Mouse (Mus musculus) heart, adult 2 months (tissue): ENCODE measurements around the gene Smarcd3. TPM values are rescaled to one million over a fixed set of nuclear protein-coding genes. Genes with fewer than 3 reads are reported as not detected.
A peak's percentile ranks its signal among the peaks of the same experiment; 100 is the strongest.

Experiments
- DNase-seq, 2 experiments: peaks; one replicate each; pipeline ENCODE4 v3.0.0; 2021
- H3K27ac ChIP-seq: fragments of 200-600 bp; 2 replicates; pipeline ENCODE4 v1.8.1; 2022
- H3K27me3 ChIP-seq: fragments of 200-500 bp; 2 replicates; pipeline ENCODE4 v1.6.1; 2012; ENCODE audit warnings: mild to moderate bottlenecking, low read length, inconsistent platforms, mixed read lengths; ENCODE audit not compliant: control insufficient read depth, insufficient read depth
- H3K36me3 ChIP-seq: fragments of 200-500 bp; 2 replicates; pipeline ENCODE4 v1.6.1; 2012; ENCODE audit warnings: low read length, inconsistent platforms; ENCODE audit not compliant: control insufficient read depth, insufficient read depth
- H3K4me1 ChIP-seq: fragments of 200-500 bp; 2 replicates; pipeline ENCODE4 v1.6.1; 2011; ENCODE audit warnings: low read length; ENCODE audit not compliant: control insufficient read depth, insufficient read depth
- H3K4me3 ChIP-seq: fragments of 200-600 bp; 2 replicates; pipeline ENCODE4 v1.8.1; 2022
- H3K79me2 ChIP-seq: fragments of 200-500 bp; replicated peaks from 2 replicates; pipeline ENCODE4 v1.6.1; 2012; ENCODE audit warnings: mild to moderate bottlenecking, inconsistent platforms, low read length, moderate library complexity, mixed read lengths; ENCODE audit not compliant: control insufficient read depth, insufficient read depth
- H3K9ac ChIP-seq: fragments of 200-500 bp; 2 replicates; pipeline ENCODE4 v1.6.1; 2012; ENCODE audit warnings: low read depth, mild to moderate bottlenecking, control low read depth, inconsistent platforms, low read length, mixed read lengths
- CTCF ChIP-seq: fragments of 200-600 bp; IDR thresholded peaks from 2 replicates; pipeline ENCODE4 v1.8.1; 2022; ENCODE audit warnings: antibody characterized with exemption, mild to moderate bottlenecking, moderate library complexity
- EP300 ChIP-seq: fragments of 200-500 bp; IDR thresholded peaks from 2 replicates; pipeline ENCODE4 v1.6.1; 2011; ENCODE audit warnings: low read depth, low read length, control low read depth; ENCODE audit not compliant: insufficient read depth
- POLR2A ChIP-seq: fragments of 200-500 bp; IDR thresholded peaks from 2 replicates; pipeline ENCODE4 v1.6.1; 2011; ENCODE audit warnings: mild to moderate bottlenecking, low read depth, low read length, control low read depth; ENCODE audit not compliant: insufficient read depth
- WGBS: fragments of 180-500 bp; shearing (Covaris S2); methylation state at CpG from one replicate; pipeline ENCODE4 v1.1.7; 2018; 5-methylcytosine and 5-hydroxymethylcytosine counted together
- intact Hi-C: fragments of 180-260 bp; cut with DNase I; formaldehyde crosslinking; loops from one replicate; pipeline ENCODE4 v1.15.1; 2025
- polyA plus RNA-seq: library from polyadenylated mRNA; depleted of rRNA; stranded (reverse); fragments of >200 nt; gene quantifications from 2 replicates; pipeline ENCODE4 v1.2.3, GENCODE M21; 2012
- total RNA-seq, 2 experiments: library from RNA; stranded (reverse); gene quantifications; 2 replicates each; pipeline ENCODE4 v1.2.3; 2021

Smarcd3 gene
- total and polyA plus RNA-seq, 3 experiments = 58.7 to 61.8 (median 60.2) TPM

GRCm38 (mm10) chr5:24638131-24638530 lies 13.9 kb upstream of the Smarcd3 start:
- H3K79me2 ChIP-seq = no peaks in the 10 kb centered on the region
- H3K9ac ChIP-seq = no peak overlapping the region
- H3K36me3 ChIP-seq = no peaks in the 10 kb centered on the region
- no peak for DNase-seq
- no peaks in the 10 kb centered on the region for H3K4me1 ChIP-seq
- no peak overlapping the region for H3K27ac ChIP-seq
- TF ChIP-seq EP300 (no peak), POLR2A (no peak), CTCF (no peak)
- no peak overlapping the region for H3K4me3 ChIP-seq
- intact Hi-C loops = no loop called here
- 56% methylated on average over 6 of the region's 6 CpGs for WGBS
- H3K27me3 ChIP-seq = no peaks in the 10 kb centered on the region

GRCm38 (mm10) chr5:24636987-24637386 lies 12.8 kb upstream of the Smarcd3 start:
- 69% methylated on average over 4 of the region's 4 CpGs for WGBS
- no peak for DNase-seq
- Histone ChIP-seq H3K27me3 (no peaks in the 10 kb centered on the region), H3K36me3 (no peaks in the 10 kb centered on the region), H3K4me3 (no peak overlapping the region), H3K27ac (no peak overlapping the region), H3K4me1 (no peaks in the 10 kb centered on the region), H3K79me2 (no peaks in the 10 kb centered on the region), H3K9ac (no peak overlapping the region)
- TF ChIP-seq POLR2A = no peak
- TF ChIP-seq CTCF = peak; percentile 7; the same call in 1 of the 2 replicates
- TF ChIP-seq EP300 = no peak
- intact Hi-C loops = no loop called here

- Histone ChIP-seq H3K9ac (no peak overlapping the region), H3K4me3 (no peak overlapping the region), H3K27ac (no peak overlapping the region), H3K4me1 (no peaks in the 10 kb centered on the region), H3K79me2 (no peaks in the 10 kb centered on the region), H3K36me3 (no peaks in the 10 kb centered on the region), H3K27me3 (no peaks in the 10 kb centered on the region)
- 78% methylated on average over 6 of the region's 6 CpGs for WGBS
- TF ChIP-seq EP300 = no peak
- no peak for TF ChIP-seq POLR2A
- TF ChIP-seq CTCF = no peak
- intact Hi-C loops = no loop called here
- DNase-seq = no peak
These were observed 11.4 kb upstream of the Smarcd3 start for GRCm38 (mm10) chr5:24635526-24636141.

GRCm38 (mm10) chr5:24635093-24635492 lies 10.9 kb upstream of the Smarcd3 start:
- 64% methylated on average over 1 of the region's 1 CpGs for WGBS
- intact Hi-C loops = no loop called here
- no peak for TF ChIP-seq POLR2A
- no peak for TF ChIP-seq CTCF
- TF ChIP-seq EP300 = no peak

GRCm38 (mm10) chr5:24629712-24630111 lies 5.5 kb upstream of the Smarcd3 start:
- 57% methylated on average over 3 of the region's 3 CpGs for WGBS

More at GRCm38 (mm10) chr5:24635093-24635492, 10.9 kb upstream of the Smarcd3 start:
- Histone ChIP-seq H3K27me3 (no peaks in the 10 kb centered on the region), H3K27ac (no peak overlapping the region), H3K9ac (no peak overlapping the region), H3K4me1 (no peaks in the 10 kb centered on the region), H3K4me3 (no peak overlapping the region), H3K36me3 (no peaks in the 10 kb centered on the region), H3K79me2 (no peaks in the 10 kb centered on the region)
- DNase-seq = no peak

GRCm38 (mm10) chr5:24624822-24625120 lies 560 bp upstream of the Smarcd3 start:
- no peak overlapping the region for H3K4me3 ChIP-seq
- H3K4me1 ChIP-seq = peaks cover 3% of the 10 kb centered on the region; the same call in 1 of the 2 replicates
- TF ChIP-seq POLR2A (no peak), CTCF (no peak), EP300 (no peak)
- no peak overlapping the region for H3K27ac ChIP-seq
- intact Hi-C loops = no loop called here
- no peak for DNase-seq
- no peaks in the 10 kb centered on the region for H3K79me2 ChIP-seq
- H3K36me3 ChIP-seq = no peaks in the 10 kb centered on the region
- WGBS = 44% methylated on average over 4 of the region's 4 CpGs
- no peak overlapping the region for H3K9ac ChIP-seq
- H3K27me3 ChIP-seq = 0 out of 2 replicates have a peak, but pooled peaks cover 2% of the 10 kb centered on the region

More at GRCm38 (mm10) chr5:24629712-24630111, 5.5 kb upstream of the Smarcd3 start:
- Histone ChIP-seq H3K4me3 (no peak overlapping the region), H3K36me3 (no peaks in the 10 kb centered on the region), H3K9ac (no peak overlapping the region), H3K27ac (no peak overlapping the region), H3K27me3 (no peaks in the 10 kb centered on the region), H3K4me1 (no peaks in the 10 kb centered on the region), H3K79me2 (no peaks in the 10 kb centered on the region)
- TF ChIP-seq CTCF (no peak), POLR2A (no peak), EP300 (no peak)
- intact Hi-C loops = no loop called here
- DNase-seq = no peak
